Mouse (Mus musculus) CD8-positive naive resting alpha-beta T cell, adult 2 months (primary cell): ENCODE data around the gene Dab1.

Experiments
- DNase-seq, 2 experiments: peaks; one replicate each; pipeline ENCODE4 v3.0.0; 2022; ENCODE audit warnings: low read depth in 2 of 2, low spot score in 2 of 2

Dab1 gene

GRCm38 (mm10) chr4:104500112-104500511, 881.0 kb downstream of the Dab1 start:
- no peak for DNase-seq

GRCm38 (mm10) chr4:104500646-104501045, 881.5 kb downstream of the Dab1 start:
- DNase-seq, result no peak

- DNase-seq, result no peak
Measured at GRCm38 (mm10) chr4:104501245-104501644, 882.1 kb downstream of the Dab1 start.

GRCm38 (mm10) chr4:104504916-104505315, 885.8 kb downstream of the Dab1 start:
- DNase-seq, result no peak

- DNase-seq, result no peak
Measured at GRCm38 (mm10) chr4:104509230-104509985, 890.2 kb downstream of the Dab1 start.

DNA sequence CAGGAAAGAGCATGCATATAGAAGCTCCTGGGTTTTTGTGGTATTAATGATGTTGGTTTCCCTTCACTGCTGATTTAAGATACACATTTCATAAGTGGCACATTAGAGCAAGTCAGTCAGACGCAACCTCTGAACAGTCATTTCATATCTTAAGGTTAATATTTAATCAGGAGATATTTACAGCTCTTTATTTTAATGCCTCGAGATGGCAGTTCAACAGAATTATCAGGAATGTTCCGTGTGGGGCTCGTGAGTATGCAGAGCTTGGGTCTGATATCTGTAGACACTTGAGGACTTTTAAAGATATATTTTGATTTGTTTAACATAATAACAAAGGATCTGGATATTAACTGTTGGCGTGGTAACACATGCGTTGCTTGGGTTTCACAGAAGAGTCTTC, 892.7 kb downstream of the Dab1 start:
- no peak for DNase-seq

GRCm38 (mm10) chr4:104512513-104512912, 893.4 kb downstream of the Dab1 start:
- no peak for DNase-seq

DNA sequence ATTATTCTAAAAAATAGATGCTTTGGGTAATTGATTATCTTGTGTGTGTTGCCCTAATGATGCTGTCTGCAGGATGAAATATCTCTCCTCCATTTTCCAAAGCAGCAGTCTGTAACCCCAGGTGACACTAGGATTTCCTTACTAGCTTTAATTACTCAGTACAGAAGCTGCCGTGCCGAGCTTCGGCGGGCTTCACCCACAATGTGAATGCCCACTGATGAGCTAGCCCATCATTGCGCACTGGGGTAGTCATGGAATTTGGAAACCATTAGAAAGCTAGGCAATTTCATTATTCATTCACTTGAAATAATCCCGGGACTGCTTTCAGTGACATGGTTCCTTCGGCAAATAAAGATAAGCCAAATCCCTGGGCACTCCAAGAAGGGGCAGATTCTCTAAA, 894.5 kb downstream of the Dab1 start:
- DNase-seq, result no peak

DNA sequence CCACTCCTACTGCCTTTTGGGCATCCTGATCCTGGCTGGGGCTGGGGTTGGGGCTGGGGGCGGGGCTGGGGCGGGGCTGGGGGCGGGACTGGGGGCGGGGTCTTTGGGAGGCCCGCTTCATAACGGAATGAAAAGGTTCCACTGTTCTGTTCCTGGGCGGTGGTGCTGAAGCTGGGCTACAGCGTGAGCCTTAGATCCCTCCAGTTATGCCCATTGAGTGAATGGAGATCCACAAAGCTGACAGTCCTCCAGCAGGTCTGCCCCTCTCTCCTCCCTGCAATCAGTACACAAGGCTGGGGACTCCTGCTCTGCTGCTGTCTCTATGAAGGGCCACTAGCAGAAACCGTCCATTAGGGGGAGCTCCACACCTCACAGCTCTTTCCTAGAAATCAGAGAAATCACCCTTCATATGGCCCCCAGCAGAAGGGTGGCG, 895.4 kb downstream of the Dab1 start:
- DNase-seq, result no peak

DNA sequence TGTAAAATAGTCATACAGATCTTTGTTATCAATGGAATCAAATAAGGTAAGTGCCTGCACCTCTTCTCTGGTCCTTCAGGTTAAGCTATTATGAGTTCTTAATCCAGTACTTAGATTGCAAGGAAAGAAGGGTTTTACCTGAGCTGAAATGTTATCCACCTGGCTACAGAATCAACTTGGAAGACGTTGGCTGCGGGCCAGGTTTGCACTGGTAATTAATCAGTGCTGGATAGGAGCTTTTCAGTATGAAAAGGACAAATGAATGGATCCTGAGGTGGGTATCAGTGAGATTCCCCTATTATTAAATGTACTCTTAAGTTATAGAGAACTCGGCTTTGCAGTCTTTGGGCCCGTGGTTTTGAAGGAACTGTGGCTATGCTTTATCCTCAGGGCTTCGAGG, 896.5 kb downstream of the Dab1 start:
- DNase-seq, result no peak

GRCm38 (mm10) chr4:104522324-104522723, 903.2 kb downstream of the Dab1 start:
- no peak for DNase-seq

GRCm38 (mm10) chr4:104523776-104524175, 904.6 kb downstream of the Dab1 start:
- DNase-seq, result no peak

DNA sequence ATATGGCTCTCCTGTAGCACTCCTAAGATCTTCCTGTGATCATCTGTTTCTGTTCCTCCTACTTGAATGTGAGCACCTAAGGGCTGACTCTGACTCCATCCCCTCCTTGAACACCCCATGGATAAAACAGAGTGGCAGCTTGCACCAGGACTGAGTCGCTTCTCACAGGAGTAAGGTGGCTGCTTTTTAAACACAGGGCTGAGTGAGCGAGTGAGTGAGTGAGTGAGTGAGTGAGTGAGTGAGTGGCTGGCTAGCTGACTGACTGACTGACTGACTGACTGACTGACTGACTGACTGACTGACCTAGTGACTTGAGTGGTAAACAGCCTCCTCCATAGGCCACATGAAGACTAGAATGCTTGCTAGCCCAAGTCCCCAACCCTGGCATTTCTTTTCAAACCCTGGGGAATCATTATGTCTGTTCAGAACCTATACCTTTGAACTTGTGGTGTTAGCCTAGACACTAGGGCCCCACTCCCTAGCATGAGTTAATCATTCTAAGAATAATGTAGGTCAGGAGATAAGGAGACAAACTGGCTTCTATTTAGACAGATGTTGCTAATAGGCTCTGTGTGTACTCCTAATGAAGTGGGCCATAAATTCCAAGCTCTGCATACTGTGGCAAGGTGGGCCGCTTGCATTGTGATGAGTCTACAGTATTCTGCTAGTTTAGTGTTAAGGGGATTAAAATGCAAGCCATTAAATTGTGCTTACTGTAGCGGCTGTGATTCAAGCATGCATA, 910.9 kb downstream of the Dab1 start:
- no peak for DNase-seq

- no peak for DNase-seq
Measured at GRCm38 (mm10) chr4:104532846-104533245, 913.7 kb downstream of the Dab1 start.

- DNase-seq, result no peak
Measured at GRCm38 (mm10) chr4:104538420-104538819, 919.3 kb downstream of the Dab1 start.

DNA sequence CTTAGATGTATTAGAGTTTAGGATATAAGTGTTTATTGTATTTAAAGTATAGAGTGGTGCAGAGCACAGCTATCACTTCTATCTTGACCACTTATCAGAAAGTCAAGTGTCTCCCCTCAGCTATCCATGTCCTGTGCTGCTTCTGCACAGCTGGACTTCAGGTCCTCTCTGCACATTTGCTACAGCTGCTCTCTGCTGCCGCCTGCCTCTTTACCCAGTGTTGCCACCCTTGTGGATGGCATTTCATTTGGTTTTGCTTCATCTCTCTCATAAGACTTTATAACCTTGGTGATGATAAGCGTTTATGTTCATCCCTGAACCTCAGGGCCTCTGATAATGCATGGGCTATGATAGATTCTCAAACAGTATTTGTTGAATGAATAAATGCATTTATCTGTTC, 919.9 kb downstream of the Dab1 start:
- no peak for DNase-seq

DNA sequence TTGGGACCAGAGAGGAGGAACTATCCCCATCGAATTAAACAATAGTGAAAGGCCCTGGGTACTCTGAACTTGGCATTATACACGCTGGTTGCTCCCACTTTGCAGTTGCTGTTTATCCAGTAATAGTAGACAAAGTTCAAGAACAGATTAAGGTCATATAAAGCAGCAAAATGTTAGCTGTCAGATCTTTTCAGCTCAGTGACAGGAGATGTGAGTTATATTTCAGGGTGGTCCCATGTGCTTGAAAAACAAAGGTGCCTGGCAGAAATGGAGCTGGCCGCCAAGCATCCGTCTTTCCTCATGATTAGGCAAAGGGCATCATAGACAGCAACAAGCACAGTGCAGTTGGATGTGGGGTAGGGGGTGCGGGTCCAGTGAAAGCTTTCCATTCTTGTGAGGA, 927.9 kb downstream of the Dab1 start:
- no peak for DNase-seq

- DNase-seq, result no peak
Measured at GRCm38 (mm10) chr4:104548287-104548686, 929.1 kb downstream of the Dab1 start.

GRCm38 (mm10) chr4:104550581-104551205, 931.5 kb downstream of the Dab1 start:
- no peak for DNase-seq

DNA sequence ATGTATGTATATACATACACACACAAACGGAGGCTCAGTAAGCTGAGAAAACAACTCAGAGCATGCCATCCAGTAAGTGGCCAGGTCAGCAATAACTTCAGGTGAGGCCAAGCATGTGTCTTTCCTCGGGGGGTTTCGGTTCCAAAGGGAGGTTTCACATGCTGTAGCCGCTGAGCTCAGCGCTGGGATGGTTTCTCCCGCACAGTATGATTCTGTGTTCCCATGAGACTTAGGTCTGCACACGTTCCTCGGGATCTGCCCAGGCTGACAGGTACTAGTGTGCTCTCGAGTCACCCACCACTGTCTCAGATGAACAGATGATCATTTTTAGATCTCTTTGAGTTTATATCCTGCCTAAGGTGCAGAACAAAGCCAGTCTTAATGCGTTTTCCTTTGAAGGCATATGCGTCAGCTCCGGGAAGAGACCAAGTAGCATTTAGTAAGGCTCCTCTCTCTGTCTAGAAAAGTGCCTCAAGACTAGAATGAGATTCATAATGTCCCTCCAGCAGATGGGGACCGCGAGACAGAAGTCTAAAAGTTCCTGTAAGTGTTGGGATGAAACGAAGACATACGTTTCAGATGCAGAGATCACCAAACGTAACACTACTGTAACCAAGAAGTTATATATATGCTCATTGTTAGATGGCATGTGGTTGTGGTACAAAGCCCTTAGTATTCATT, 932.4 kb downstream of the Dab1 start:
- DNase-seq, result no peak

GRCm38 (mm10) chr4:104555408-104555807, 936.2 kb downstream of the Dab1 start:
- no peak for DNase-seq

DNA sequence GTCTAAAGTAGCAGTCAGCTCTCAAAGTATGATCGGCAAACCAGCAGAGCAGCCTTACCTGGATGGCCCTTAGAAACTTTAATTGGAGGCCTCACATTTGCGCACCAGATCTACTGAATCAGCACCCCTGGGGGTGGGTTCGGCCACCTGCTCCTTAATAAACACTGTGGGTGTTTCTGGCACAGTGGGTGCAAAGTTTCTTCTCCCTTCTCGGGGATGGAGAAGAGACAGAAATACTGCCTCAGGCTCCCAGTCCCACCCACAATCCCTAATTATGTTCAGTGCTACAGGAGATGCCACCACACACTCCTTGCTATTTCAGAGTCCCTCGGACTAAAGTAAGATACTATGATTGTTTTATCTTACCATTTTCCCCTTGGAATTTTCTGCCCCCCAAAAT, 944.4 kb downstream of the Dab1 start:
- no peak for DNase-seq
